Mouse (Mus musculus): Measurements from ENCODE around the gene Irf2bpl.

Gene Irf2bpl

GRCm38 (mm10) chr12:86897769-86898273, 13.2 kb upstream of the Irf2bpl start:
- no peak for DNase-seq

- peak; percentile 65 for DNase-seq
Observed at GRCm38 (mm10) chr12:86896921-86897512, 12.4 kb upstream of the Irf2bpl start.

GRCm38 (mm10) chr12:86896441-86896890, 11.9 kb upstream of the Irf2bpl start:
- DNase-seq: no peak

- DNase-seq: no peak
Observed at GRCm38 (mm10) chr12:86895703-86896409, 11.3 kb upstream of the Irf2bpl start.

- peak; percentile 63 for DNase-seq
Observed at GRCm38 (mm10) chr12:86894841-86895428, 10.3 kb upstream of the Irf2bpl start.

- DNase-seq: peak; percentile 99
Observed at GRCm38 (mm10) chr12:86894184-86894839, 9.7 kb upstream of the Irf2bpl start.

GRCm38 (mm10) chr12:86893326-86894183, 9.0 kb upstream of the Irf2bpl start:
- DNase-seq: peak; percentile 63

- DNase-seq: no peak
Observed at GRCm38 (mm10) chr12:86892711-86893311, 8.2 kb upstream of the Irf2bpl start.

GRCm38 (mm10) chr12:86891786-86892702, 7.4 kb upstream of the Irf2bpl start:
- DNase-seq: peak; percentile 96

GRCm38 (mm10) chr12:86891454-86891785, 6.8 kb upstream of the Irf2bpl start:
- no peak for DNase-seq

GRCm38 (mm10) chr12:86890796-86891301, 6.3 kb upstream of the Irf2bpl start:
- DNase-seq: peak; percentile 69

- DNase-seq: no peak
Observed at GRCm38 (mm10) chr12:86890091-86890720, 5.6 kb upstream of the Irf2bpl start.

- DNase-seq: peak; percentile 85
Observed at GRCm38 (mm10) chr12:86889103-86889644, 4.6 kb upstream of the Irf2bpl start.

- peak; percentile 91 for DNase-seq
Observed at GRCm38 (mm10) chr12:86888130-86889069, 3.8 kb upstream of the Irf2bpl start.

- DNase-seq: no peak
Observed at GRCm38 (mm10) chr12:86887381-86888129, 3.0 kb upstream of the Irf2bpl start.

GRCm38 (mm10) chr12:86886446-86886965, 1.9 kb upstream of the Irf2bpl start:
- no peak for DNase-seq

- DNase-seq: no peak
Observed at GRCm38 (mm10) chr12:86885746-86886145, 1.1 kb upstream of the Irf2bpl start.

GRCm38 (mm10) chr12:86885336-86885735, 738 bp upstream of the Irf2bpl start:
- DNase-seq: no peak
